Mouse (Mus musculus) CD4-positive, CD25-positive, alpha-beta regulatory T cell, adult 2 months (primary cell): ENCODE data around the gene Mettl9.

Experiments used
- DNase-seq: peaks from one replicate; pipeline ENCODE4 v3.0.0-alpha.2; 2012; ENCODE audit warnings: low read depth, low spot score

Mettl9 gene

GRCm38 (mm10) chr7:121044251-121044650 lies 10.0 kb downstream of the Mettl9 start:
- no peak for DNase-seq

DNA sequence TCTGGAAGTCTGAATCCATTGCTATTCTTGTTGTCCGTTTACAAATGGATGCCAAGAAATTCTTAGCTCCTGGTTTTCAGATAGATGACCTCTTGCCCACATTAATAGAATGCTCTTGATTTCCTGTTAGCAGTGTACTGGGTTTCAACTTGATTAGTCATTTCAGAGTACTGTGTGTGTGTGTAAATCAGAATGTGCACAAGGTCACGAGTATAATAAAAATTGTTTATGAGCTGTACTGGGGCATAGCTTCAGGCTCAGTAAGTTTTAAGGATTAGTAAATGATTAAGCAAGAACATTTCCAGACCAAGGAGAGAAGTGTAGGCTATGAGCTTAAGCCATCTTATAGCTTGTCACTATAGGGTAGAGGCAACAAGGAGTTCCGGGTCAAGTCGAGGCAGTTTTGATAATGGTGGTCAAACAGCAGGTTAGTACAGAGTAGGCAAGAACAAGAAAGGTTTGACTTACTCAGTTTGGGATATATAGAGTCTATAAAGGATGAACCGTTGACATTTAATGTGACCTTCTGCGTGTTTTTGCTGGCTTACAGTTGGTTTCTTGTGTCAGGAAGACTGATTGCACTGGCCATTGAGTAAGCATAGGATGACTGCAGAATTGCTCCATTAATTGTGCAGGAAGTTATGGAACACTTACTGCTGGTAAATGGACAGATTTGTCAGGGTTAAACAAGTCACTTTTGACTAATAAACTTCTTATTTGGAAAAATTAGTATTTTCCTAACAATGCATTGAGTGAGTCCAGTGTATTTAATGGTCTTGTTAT lies 11.6 kb downstream of the Mettl9 start:
- no peak for DNase-seq

DNA sequence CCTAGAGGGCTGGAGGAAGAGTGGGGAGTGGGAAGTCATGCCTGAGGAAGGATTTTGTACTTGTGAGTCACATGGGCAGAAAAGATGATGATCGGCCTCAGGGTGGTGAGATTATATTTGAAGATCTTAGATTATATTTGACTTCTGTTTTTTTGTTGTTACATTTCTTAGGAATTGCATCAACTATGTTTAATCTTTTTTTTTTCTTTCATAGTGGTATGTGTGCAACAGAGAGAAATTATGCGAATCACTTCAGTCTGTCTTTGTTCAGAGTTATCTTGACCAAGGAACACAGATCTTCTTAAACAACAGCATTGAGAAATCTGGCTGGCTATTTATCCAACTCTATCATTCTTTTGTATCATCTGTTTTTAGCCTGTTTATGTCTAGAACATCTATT lies 13.4 kb downstream of the Mettl9 start:
- no peak for DNase-seq

DNA sequence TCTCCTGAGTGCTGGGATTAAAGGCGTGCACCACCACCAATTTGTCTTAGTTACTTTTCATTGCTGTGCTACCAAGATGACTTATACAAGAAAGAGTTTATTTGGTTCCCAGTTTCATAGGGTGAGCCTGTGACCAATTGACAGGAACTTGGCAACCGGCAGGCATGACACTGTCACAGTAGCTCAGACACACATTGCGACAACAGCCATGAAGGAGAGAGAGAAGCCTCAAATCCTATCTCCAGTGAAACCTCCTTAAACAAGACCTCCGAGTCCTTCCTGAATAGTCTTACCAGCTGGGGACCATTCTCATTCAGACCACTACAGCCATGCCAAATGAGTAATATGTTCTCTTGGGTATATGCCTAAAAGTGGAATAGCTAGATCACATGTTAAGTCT lies 18.8 kb downstream of the Mettl9 start:
- no peak for DNase-seq

DNA sequence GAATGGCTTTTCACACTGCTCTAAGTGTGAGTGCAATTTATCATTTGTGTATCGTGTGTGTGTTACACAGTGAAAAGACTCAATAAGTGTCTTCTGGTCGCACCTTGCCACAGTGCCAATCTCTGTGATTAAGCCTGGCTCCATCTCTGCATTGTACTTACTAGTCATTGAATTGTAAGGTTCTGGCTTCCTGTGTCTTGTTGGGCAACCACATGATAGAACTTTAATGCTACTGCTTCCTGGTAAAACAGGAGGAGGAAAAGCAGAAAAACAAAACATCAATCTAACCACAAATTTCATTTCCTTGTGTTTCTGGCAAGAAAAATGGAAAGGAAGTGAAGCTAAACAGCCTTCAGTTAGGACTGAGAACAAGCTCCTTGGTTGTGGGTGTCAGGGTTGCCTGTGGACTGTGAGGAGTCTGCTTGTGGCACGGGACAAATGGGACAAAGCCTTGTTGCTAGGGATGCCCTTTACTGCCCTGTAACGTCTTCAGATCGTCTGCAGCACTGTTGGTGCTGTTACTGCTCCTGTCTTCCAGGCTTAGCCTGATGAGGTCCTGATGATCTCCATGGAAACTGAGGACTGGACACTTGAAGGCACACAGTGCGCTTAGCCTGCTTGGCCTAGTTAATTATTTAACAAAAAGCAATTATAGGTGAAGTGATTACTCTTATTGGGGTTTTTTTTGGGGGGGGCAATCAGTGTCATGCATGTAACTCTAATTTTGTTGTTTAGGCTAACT lies 25.4 kb downstream of the Mettl9 start:
- peak; percentile 34 for DNase-seq

GRCm38 (mm10) chr7:121064309-121064708 lies 30.1 kb downstream of the Mettl9 start:
- DNase-seq = peak; percentile 64

DNA sequence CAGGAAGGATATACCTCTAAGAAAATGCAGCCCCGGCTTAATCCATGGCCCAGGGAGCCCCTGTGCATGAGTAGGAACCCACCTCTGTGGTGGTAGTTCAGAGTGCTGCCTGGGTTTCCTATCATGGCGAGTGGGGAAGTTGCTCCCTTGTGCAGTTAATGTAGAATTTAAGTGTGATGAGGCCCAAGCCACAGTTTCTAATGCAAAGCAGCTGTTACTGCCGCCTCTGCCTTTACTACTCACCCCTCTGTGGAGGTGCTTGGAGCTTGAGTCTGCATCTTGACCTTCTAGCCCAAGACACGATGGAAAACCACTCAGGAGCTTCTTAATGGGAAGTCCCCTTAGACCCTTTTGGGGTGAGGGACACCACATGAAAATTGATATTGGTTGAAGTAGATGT lies 37.0 kb downstream of the Mettl9 start:
- no peak for DNase-seq

DNA sequence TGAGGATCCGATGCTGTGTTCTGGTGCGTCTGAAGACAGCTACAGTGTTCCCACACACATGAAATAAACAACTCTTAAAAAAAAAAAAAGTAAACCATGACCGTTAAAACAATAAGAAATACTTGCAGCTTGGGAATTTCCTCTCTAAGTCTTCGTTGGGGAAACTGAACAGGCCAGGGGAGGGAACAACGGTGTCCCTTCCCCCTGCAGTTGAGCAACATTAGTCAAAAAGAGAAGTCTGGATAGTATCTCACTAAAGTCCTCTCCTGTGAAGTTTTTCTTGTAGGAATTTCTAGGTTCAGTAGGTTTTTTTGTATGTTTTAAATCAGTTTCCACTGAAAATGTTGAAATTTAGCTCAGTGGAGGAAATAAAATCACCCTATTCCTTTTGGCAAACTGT lies 38.3 kb downstream of the Mettl9 start:
- no peak for DNase-seq

DNA sequence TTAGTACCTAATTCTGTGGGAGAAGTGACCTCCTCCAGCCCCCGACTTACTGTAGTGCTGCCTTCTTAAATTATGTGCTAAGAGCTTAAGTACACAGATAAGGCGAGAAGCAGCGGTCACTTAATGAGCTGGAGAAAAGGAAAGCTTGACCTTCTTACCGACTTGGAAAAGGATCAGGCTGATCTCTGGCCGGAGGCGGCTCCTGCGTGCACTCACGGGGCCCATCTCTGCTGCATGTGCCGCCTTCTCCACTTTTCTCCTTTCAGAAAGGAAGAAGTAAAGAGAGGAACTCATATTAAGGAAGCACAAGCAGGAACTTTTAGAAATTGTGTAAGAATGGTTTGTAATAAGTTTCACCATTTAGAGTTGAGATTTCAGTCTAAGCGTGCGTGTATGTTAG lies 40.0 kb downstream of the Mettl9 start, which contains the start of gene Igsf6:
Igsf6 (minus strand) TSS at position 292 of the 400 bp plus-strand sequence.
- no peak for DNase-seq

DNA sequence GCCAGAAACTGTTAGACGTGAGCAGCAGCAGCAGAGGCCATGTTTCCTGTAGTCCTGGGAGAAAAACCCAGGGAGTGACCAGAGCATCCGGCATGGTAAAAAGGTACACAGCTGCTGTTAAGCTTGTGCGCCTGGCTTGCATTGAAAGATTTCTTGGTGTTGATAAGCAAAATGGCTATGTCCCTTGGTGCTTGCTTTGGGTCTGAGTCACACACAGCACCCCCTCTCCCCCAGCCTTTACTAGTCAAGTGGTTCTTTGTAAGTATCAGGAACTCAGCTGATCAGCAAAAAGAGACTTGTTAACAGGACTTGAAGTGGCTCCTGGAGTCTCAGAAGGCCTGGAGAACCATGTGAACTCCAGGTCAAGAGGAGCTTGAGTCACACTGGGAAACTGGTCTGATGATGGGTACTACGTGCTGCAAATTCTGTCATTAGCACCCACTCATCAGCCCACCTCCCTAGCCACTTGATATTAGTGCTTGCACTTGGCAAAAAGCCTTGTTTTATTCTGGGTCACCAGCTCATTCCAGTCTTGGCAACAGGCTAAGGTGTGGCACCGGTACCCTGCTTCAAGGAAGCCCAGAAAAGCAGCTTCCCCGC lies 40.7 kb downstream of the Mettl9 start:
- no peak for DNase-seq

DNA sequence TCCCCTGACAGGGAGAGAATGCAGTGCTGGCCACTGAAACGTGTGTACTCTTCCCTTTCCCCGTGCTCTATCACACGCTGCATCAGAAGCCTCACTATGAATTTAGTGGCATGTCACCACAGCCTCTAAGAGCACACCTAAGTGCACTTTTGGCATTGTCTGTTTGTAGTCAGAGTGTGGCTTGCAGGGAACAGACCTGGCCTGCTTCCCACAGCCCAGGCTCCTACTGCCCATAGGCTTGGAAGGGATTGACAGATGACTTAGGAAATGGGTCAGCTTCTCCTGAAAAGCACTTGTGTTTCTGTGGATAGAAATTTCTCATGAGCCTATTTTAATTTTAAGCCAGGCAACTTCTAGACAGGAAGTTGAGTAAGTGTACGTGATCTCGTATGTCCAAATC lies 41.2 kb downstream of the Mettl9 start:
- DNase-seq = no peak

DNA sequence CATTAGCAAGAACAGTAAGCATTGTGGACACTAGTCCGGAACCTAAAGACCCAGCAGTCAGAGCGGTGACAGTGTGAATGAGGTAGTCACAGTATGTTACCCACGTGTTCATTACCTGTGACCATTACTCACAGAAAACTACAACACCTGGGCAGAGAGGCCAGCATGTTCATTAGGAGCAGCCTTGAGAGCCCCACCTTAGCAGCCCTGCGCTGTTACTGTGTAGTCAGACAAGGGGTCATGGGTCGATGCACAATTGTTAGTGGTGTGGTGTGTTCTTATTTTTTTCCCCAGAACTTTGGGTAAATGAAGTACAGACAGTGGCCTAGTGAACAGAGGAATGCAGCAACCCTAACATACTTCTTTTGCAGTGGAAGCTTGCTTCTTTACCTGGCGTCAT lies 43.1 kb downstream of the Mettl9 start:
- DNase-seq = no peak

DNA sequence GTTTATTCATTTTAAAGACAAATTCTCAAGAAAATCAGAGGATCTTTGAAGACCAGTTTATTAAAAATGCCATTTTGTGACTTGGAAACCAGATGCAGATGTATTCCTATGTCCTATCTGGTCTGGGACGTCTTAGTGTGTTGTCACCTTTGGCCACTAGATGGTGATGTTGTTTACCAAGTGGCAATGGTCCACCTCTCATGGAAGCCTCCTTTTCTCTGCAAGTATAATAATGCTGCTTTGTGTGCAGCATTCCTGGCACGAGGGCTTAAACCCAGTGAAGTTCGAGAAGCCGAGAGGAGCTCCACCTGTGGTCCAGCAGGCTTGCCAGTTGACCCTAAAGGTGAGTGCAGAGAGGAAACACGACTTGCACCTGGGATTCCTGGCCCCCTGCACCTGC lies 43.6 kb downstream of the Mettl9 start:
- DNase-seq = peak; percentile 58

DNA sequence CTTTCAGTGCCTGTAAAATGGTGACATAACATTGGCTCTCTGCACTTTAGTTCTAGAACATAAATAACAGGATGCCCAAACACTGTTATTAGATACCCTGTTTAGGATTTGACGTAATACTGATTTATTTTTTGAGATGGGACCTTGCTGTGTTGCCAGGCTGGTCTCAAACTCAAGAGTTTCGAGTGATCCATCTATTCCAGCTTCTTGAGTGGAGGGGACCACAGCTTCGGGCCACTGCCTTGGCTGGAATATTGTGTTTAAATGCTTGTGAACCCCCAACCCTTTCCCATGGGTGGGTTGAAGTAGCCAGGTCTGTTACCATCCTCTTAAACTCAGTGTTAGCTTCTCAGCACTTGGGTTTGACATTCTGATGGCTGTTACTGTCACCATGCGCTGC lies 47.1 kb downstream of the Mettl9 start, which contains the start of gene Otoa:
Otoa (plus strand) TSS at position 301 of the 400 bp plus-strand sequence.
- DNase-seq = no peak

DNA sequence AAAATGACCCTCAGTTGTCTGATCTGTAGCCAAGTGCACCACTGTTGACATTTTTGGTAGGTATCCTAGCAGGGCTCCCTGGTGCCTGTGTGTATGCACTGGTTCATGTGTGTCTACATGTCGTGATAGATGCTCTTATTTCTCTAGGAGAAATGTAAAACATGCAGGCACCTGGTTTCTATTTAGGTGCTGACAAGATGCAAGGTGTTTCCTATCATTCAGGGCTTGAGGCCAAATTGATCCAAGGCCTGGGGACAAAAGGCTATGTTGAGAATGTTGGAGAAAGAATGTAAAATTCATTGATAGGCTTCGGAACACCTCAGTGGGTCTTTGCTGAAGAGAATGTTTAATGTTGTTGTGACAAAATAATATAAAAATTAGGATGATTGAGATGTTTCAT lies 47.6 kb downstream of the Mettl9 start:
- no peak for DNase-seq

DNA sequence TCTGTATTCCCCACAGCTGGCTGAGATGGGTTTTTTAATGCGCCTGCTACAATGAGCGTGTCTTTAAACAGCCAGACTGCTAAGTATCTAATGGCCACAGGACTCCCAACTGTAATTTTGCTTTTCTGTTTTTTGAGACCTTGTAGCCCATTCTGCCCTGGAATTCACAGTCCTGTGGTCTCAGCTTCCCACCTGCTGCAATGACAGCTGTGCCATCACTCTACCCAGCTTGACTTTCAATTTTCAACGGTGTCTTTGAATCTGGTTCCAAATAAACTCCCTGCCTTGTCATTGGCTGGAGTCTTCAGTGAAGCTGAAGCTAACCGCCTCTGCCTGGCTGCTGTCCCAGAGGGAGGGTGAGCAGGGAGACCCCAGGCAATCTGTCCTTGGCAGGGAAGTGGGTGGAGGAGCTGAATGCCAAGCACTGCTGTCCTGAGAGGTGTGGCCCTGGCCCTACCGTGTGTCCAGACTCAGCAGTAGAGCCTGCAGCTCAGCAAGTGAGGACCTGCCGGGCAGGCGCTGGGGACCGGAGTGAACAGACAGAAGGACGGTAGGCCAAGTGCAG lies 48.8 kb downstream of the Mettl9 start:
- no peak for DNase-seq

DNA sequence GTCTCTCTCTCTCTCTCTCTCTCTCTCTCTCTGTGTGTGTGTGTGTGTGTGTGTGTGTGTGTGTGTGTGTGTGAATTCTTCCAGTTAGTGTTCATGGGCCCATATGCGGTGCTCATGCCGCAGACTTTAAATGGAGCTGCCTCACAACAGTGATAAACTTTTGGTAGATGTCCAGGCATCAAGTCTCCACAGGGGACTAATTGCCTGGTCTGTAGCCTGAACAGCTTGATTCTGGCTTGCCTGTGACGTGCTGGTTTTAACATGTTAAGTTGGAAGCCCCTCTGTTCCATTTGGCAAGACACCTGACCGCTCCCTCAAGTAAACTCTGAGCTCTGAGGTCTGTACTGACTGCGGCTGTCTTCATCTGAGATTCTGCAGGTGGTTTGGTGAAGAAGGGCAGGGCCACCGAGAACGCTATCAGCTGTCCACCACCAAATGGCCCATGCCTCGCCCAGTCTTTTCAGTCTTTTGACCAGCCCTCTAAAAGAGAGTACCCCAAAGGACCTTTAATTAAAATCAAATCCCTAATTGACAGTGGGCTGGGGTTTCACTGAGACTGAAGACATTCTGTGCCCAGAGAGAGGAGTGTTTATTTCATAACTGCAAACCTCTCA lies 50.7 kb downstream of the Mettl9 start:
- DNase-seq = no peak

- DNase-seq = no peak
Observed at GRCm38 (mm10) chr7:121085500-121085899, 51.3 kb downstream of the Mettl9 start.

- peak; percentile 17 for DNase-seq
Observed at GRCm38 (mm10) chr7:121088745-121089144, 54.5 kb downstream of the Mettl9 start.

GRCm38 (mm10) chr7:121090748-121091147 lies 56.5 kb downstream of the Mettl9 start:
- DNase-seq = no peak

DNA sequence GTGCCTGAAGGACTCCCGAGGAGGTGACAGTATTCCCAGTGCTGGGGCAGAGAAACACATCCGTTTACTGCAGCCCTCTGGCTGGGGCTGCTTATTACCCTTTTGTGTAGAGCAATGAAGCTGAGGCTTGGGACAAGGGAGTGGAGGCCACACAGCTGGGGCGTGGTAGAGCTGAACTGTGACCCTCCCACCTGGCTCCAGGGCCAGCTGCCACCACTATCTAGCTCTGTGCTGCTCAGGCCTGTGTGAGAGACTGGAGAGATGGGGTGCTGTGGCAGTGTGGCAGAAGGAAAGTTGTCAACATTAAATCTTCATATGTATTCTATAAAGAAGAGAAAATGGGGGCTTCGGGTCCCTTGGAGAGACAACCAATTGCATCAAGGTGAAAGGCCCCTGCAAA lies 58.8 kb downstream of the Mettl9 start:
- DNase-seq = no peak
